Mouse (Mus musculus): ENCODE measurements around the gene 2310030G06Rik. TPM values are rescaled to one million over a fixed set of nuclear protein-coding genes. Genes with fewer than 3 reads are reported as not detected.

The 2310030G06Rik gene
- not detected for total RNA-seq (2023)

GRCm38 (mm10) chr9:50746214-50746677, at the start of gene 2310030G06Rik:
Gene 2310030G06Rik (minus strand): TSS chr9:50746536.

GRCm38 (mm10) chr9:50774991-50775612, 28.8 kb upstream of the 2310030G06Rik start, which contains the start of the genes Alg9 and 1110032A03Rik:
Gene Alg9 (plus strand): TSS chr9:50775019.
Gene 1110032A03Rik (minus strand): TSS chr9:50775520.

DNA sequence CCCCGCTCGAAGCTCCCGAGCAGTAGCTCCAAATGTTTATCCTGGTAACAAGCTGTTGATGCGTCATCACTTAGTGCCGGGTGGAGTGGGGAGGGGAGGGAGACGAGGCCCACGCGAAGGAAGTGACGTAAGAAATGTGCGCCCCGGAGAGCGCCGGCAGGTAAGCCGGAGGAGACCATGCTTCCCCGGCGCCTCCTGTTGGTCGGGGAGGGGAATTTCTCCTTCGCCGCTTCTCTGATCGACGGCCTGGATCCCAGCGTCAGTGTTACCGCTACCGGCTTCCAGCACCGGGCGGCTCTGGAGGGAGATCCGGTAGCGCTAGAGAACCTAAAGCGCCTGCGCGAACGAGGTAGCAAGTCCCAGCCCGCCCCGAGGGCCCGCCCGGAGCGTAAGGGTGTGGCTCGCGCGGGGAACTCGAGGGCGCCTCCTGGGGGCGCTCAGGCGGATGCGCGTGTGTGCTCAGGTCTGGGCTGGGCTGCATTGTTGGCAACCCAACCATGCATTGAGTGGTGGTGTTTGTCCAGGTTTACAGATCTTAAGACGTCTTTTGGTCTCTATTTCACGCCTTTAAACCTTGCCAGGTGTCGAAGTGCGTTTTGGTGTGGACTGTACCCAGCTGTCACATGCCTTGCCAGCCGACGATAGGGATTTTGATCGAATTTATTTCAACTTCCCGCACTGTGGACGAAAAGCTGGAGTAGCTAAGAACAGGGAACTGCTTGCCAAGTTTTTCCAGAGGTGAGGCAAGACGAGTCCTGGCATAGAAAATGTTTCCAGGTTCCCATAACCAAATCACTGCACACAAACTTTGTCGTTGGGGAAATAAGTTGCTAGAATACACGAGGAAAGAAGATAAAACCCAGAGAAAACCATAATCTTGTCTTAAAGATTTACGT, 22.0 kb upstream of the 2310030G06Rik start, which contains the start of gene Fdxacb1:
TSS of gene Fdxacb1 (plus strand) at position 130 of the 896 bp plus-strand sequence.

DNA sequence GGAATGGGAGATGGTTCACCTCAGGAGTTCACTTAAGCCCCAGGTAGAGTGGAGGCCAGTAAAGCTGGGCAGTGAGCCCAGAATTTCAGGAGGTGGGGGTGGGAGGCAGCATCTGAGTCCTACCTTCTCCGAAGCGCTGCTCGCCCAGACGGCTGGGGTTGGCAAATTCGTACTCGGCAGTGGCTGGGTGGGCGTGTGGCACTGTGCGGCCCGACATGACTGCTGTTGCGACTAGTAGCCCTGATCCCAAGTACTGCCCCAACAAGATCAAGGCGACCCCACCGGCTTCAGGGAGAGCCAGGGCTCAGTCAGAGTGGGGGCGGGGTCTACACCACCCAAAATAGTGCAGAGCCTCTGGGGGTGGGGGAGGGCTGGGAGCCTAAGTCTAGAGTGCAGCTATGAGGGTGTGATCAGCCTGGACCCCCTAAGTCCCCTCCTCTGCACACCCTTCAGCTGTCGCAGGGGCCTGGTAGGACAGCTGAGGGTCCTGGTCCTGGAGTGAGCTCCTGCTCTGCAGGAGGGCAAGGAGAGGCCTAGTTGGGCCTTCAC, 5.8 kb upstream of the 2310030G06Rik start, which contains the start of gene Hspb2:
TSS of gene Hspb2 (minus strand) at position 301 of the 549 bp plus-strand sequence.

DNA sequence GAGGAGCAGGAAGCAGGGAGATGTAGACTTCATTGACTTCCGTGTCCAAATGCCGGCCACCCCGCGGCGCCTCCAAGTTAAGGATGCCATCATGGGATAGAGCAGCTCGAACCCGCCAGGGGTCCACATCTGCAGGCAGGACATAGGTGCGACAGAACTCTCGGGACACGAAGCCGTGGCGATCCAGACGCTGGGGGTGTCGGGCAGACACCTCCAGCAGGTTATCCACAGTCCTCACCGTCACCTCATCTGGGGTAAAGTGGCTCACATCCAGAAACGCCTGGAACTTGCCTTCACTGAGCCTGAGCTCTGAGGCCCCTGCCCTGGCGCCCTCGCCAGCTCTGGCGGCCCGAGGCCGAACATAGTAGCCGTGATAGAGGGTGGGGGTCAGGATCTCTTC, 5.0 kb upstream of the 2310030G06Rik start, which contains the start of gene Cryab:
TSS of gene Cryab (plus strand) at position 3 of the 400 bp plus-strand sequence.

DNA sequence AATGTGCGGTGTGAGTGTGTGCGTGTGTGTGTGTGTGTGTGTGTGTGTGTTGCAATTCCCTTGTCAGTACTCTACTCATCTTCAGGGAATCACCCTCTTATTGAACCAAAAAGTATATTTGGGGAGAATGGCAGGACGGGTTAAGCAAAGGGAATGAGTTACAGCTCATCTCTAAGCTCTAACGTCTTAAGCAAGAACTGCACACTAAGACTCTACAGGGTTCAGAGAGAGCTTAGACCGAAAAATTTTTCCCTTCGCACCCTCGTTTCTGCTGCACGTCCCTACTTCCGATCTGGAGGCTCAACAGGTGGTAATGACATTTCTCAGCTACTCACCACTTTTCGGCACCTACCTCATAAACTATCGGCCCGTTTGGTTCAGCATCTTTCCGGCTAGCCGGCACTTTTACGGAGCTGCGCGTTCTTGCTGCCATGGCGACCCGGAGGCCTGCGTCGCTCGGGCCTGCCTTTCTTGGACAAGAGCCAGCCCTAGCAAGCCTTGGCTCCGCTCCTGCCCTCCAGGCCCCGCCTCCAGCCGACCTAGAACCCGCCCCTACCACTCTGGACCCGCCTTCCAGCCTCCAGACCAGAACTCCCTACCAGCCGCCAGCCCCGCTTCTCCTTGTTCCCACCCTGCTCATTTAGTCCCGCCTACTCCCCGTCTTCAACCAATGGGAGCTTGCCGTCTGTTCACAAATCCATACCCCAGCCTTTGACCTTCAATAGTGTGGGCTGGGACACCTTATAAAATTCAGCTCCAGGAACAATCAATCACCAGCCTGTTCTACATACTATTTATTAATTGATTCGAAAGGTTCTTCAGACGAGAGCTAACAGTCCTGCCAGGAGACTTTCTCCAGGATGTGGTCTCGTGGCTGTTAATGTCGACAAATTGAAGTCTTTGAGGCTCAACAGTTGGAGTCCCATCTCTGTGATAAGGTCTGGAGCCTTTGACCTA, 7.1 kb downstream of the 2310030G06Rik start, which contains the start of gene Dixdc1:
TSS of gene Dixdc1 (minus strand) at position 604 of the 957 bp plus-strand sequence.

Other genes starting within 250 kb of the 2310030G06Rik start
- gene Pts, start 217.8 kb downstream of the 2310030G06Rik start, total RNA-seq (2023) = 10 to 100 TPM; 44.5 to 47.3 TPM
- 1 to 10 TPM; 4.3 to 5.3 TPM for gene Il18, start 191.7 kb downstream of the 2310030G06Rik start, total RNA-seq (2023)
- gene Bco2, start 191.4 kb downstream of the 2310030G06Rik start, total RNA-seq (2023) = 1 to 10 TPM in 1 of 2 experiments, under 1 TPM in 1; 0.99 to 1.1 TPM
- gene Tex12, start 185.2 kb downstream of the 2310030G06Rik start, total RNA-seq (2023) = under 1 TPM in 1 of 2 experiments, not detected in 1; 0.39 TPM
- gene Sdhd, start 142.7 kb downstream of the 2310030G06Rik start, total RNA-seq (2023) = 10 to 100 TPM; 76.6 to 86.2 TPM
- gene Timm8b, start 142.6 kb downstream of the 2310030G06Rik start, total RNA-seq (2023) = 10 to 100 TPM; 48.7 to 53.5 TPM
- under 1 TPM; 0.42 to 0.90 TPM for gene Pih1d2, start 129.2 kb downstream of the 2310030G06Rik start, total RNA-seq (2023)
- gene Nkapd1, start 129.1 kb downstream of the 2310030G06Rik start, total RNA-seq (2023) = 10 to 100 TPM; 10.8 to 12.4 TPM
- gene Dlat, start 86.8 kb downstream of the 2310030G06Rik start, total RNA-seq (2023) = 10 to 100 TPM; 18.8 to 21.4 TPM
- under 1 TPM in 1 of 2 experiments, not detected in 1; 0.11 TPM for gene Dixdc1, start 7.0 kb downstream of the 2310030G06Rik start, total RNA-seq (2023)
- 1 to 10 TPM; 2.3 to 2.7 TPM for gene Cryab, start 4.8 kb upstream of the 2310030G06Rik start, total RNA-seq (2023)
- not detected for gene Hspb2, start 5.8 kb upstream of the 2310030G06Rik start, total RNA-seq (2023)
- 1 to 10 TPM; 4.6 to 6.4 TPM for gene Fdxacb1, start 21.7 kb upstream of the 2310030G06Rik start, total RNA-seq (2023)
- gene Alg9, start 28.5 kb upstream of the 2310030G06Rik start, total RNA-seq (2023) = 10 to 100 TPM; 11.2 to 13.2 TPM
- gene 1110032A03Rik, start 29.0 kb upstream of the 2310030G06Rik start, total RNA-seq (2023) = 10 to 100 TPM; 11.1 to 17.2 TPM
- 10 to 100 TPM; 24.7 to 25.1 TPM for gene Ppp2r1b, start 98.8 kb upstream of the 2310030G06Rik start, total RNA-seq (2023)